Mouse (Mus musculus) MEL (cell line): Measurements from ENCODE around the gene Slc19a1. TPM values are rescaled to one million over a fixed set of nuclear protein-coding genes. Genes with fewer than 3 reads are reported as not detected.

ENCODE experiments used
- DNase-seq: peaks from one replicate; pipeline ENCODE4 v3.0.0; 2011; ENCODE audit warnings: low read depth, low spot score
- H3K27ac ChIP-seq: 2 replicates; pipeline ENCODE4 v1.5.1; 2012; ENCODE audit warnings: low read depth, mild to moderate bottlenecking, control low read depth, low read length, moderate library complexity; ENCODE audit not compliant: control insufficient read depth
- H3K27me3 ChIP-seq, 2 experiments: fragments of 150-350 bp in 1 of 2; sonication (generic) in 1 of 2; 2 replicates each; pipeline ENCODE4 v1.6.1; 2012; ENCODE audit warnings: low read length in 2 of 2, mild to moderate bottlenecking in 2 of 2, improper control_type of control experiment in 1 of 2, moderate library complexity in 1 of 2; ENCODE audit not compliant: insufficient read depth in 2 of 2, control insufficient read depth in 1 of 2
- H3K36me3 ChIP-seq, 2 experiments: 2 replicates each; pipeline ENCODE4 v1.6.1; 2012 to 2014; ENCODE audit warnings: low read length in 2 of 2, improper control_type of control experiment in 1 of 2, inconsistent platforms in 1 of 2, mild to moderate bottlenecking in 1 of 2; ENCODE audit not compliant: insufficient read depth in 2 of 2, control insufficient read depth in 1 of 2
- H3K4me1 ChIP-seq, 2 experiments: fragments of 150-350 bp in 1 of 2; sonication (generic) in 1 of 2; 2 replicates each; pipeline ENCODE4 v1.6.1; 2012; ENCODE audit warnings: low read length in 2 of 2, improper control_type of control experiment in 1 of 2, mild to moderate bottlenecking in 1 of 2; ENCODE audit not compliant: insufficient read depth in 2 of 2, control insufficient read depth in 1 of 2
- H3K4me3 ChIP-seq, 2 experiments: fragments of 150-350 bp in 1 of 2; sonication (generic) in 1 of 2; 2 replicates each; pipeline ENCODE4 v1.5.1; 2012; ENCODE audit warnings: low read depth in 2 of 2, low read length in 2 of 2, mild to moderate bottlenecking in 2 of 2, moderate library complexity in 2 of 2, control low read depth in 1 of 2, improper control_type of control experiment in 1 of 2; ENCODE audit not compliant: control insufficient read depth in 1 of 2, insufficient read depth in 1 of 2
- H3K79me2 ChIP-seq: 2 replicates; pipeline ENCODE4 v1.6.1; 2012; ENCODE audit warnings: mild to moderate bottlenecking, low read length, moderate library complexity; ENCODE audit not compliant: control insufficient read depth, poor library complexity, insufficient read depth
- H3K9ac ChIP-seq: 2 replicates; pipeline ENCODE4 v1.6.1; 2012; ENCODE audit warnings: low read depth, mild to moderate bottlenecking, control low read depth, low read length, moderate library complexity; ENCODE audit not compliant: control insufficient read depth, poor library complexity, severe bottlenecking
- H3K9me3 ChIP-seq: fragments of 150-350 bp; sonication (generic); replicated peaks from 2 replicates; pipeline ENCODE4 v1.6.1; 2012; ENCODE audit warnings: mild to moderate bottlenecking, low read length, improper control_type of control experiment, moderate library complexity; ENCODE audit not compliant: insufficient read depth
- BHLHE40 ChIP-seq: IDR thresholded peaks from 2 replicates; pipeline ENCODE4 v1.6.1; 2012; ENCODE audit warnings: low read depth, mild to moderate bottlenecking, inconsistent platforms, low read length, improper control_type of control experiment, borderline replicate concordance
- CHD2 ChIP-seq: IDR thresholded peaks from 2 replicates; pipeline ENCODE4 v1.6.1; 2011; ENCODE audit warnings: low read length, improper control_type of control experiment
- CTCF ChIP-seq, 3 experiments: IDR thresholded peaks in 2 of 3; conservative IDR thresholded peaks in 1 of 3; 2 replicates each; pipeline ENCODE4 v1.5.1; 2011 to 2012; ENCODE audit warnings: low read length in 3 of 3, low read depth in 2 of 3, mild to moderate bottlenecking in 2 of 3, improper control_type of control experiment in 1 of 3, inconsistent platforms in 1 of 3, mixed read lengths in 1 of 3, moderate library complexity in 1 of 3; ENCODE audit not compliant: control insufficient read depth in 1 of 3, insufficient read depth in 1 of 3, poor library complexity in 1 of 3, severe bottlenecking in 1 of 3
- E2F4 ChIP-seq: IDR thresholded peaks from 2 replicates; pipeline ENCODE4 v1.6.1; 2011; ENCODE audit warnings: low read depth, low read length, improper control_type of control experiment, borderline replicate concordance
- GABPA ChIP-seq: IDR thresholded peaks from 2 replicates; pipeline ENCODE4 v1.6.1; 2012; ENCODE audit warnings: low read depth, mild to moderate bottlenecking, inconsistent platforms, low read length, improper control_type of control experiment, moderate library complexity
- GATA1 ChIP-seq: IDR thresholded peaks from 2 replicates; pipeline ENCODE4 v1.6.1; 2011; ENCODE audit warnings: low read depth, low read length, improper control_type of control experiment
- JUND ChIP-seq: IDR thresholded peaks from 2 replicates; pipeline ENCODE4 v1.6.1; 2011; ENCODE audit warnings: low read depth, mild to moderate bottlenecking, improper control_type of control experiment, low read length
- MAFK ChIP-seq: IDR thresholded peaks from 2 replicates; pipeline ENCODE4 v1.6.1; 2011; ENCODE audit warnings: low read depth, mild to moderate bottlenecking, low read length, improper control_type of control experiment, borderline replicate concordance
- MYC ChIP-seq: IDR thresholded peaks from 2 replicates; pipeline ENCODE4 v1.6.1; 2011; ENCODE audit warnings: low read depth, mild to moderate bottlenecking, low read length, improper control_type of control experiment, moderate library complexity
- POLR2A ChIP-seq, 2 experiments: IDR thresholded peaks; 2 replicates each; pipeline ENCODE4 v1.6.1; 2011 to 2012; ENCODE audit warnings: low read length in 2 of 2, mild to moderate bottlenecking in 2 of 2, control low read depth in 1 of 2, improper control_type of control experiment in 1 of 2, low read depth in 1 of 2, moderate library complexity in 1 of 2; ENCODE audit not compliant: control insufficient read depth in 1 of 2, insufficient read depth in 1 of 2, poor library complexity in 1 of 2
- POLR2AphosphoS2 ChIP-seq: IDR thresholded peaks from 2 replicates; pipeline ENCODE4 v1.6.1; 2011; ENCODE audit warnings: low read length, improper control_type of control experiment
- POLR2AphosphoS5 ChIP-seq: IDR thresholded peaks from 2 replicates; pipeline ENCODE4 v1.6.1; 2012; ENCODE audit warnings: low read depth, borderline replicate concordance, mild to moderate bottlenecking, inconsistent platforms, low read length, moderate library complexity, mixed read lengths
- SMC3 ChIP-seq: IDR thresholded peaks from 2 replicates; pipeline ENCODE4 v1.6.1; 2011; ENCODE audit warnings: low read depth, low read length, improper control_type of control experiment
- TBP ChIP-seq: IDR thresholded peaks from 2 replicates; pipeline ENCODE4 v1.8.0; 2011; ENCODE audit warnings: low read depth, low read length, improper control_type of control experiment
- TCF12 ChIP-seq: IDR thresholded peaks from 2 replicates; pipeline ENCODE4 v1.6.1; 2014; ENCODE audit warnings: low read depth, mild to moderate bottlenecking, inconsistent platforms, low read length, improper control_type of control experiment, moderate library complexity
- USF1 ChIP-seq: IDR thresholded peaks from 2 replicates; pipeline ENCODE4 v1.6.1; 2014; ENCODE audit warnings: low read depth, mild to moderate bottlenecking, inconsistent platforms, low read length, improper control_type of control experiment, moderate library complexity
- USF2 ChIP-seq, 2 experiments: IDR thresholded peaks; 2 replicates each; pipeline ENCODE4 v1.6.1; 2011 to 2012; ENCODE audit warnings: improper control_type of control experiment in 2 of 2, low read length in 2 of 2, borderline replicate concordance in 1 of 2, inconsistent platforms in 1 of 2, low read depth in 1 of 2, mild to moderate bottlenecking in 1 of 2; ENCODE audit not compliant: insufficient read depth in 1 of 2
- ZKSCAN1 ChIP-seq: IDR thresholded peaks from 2 replicates; pipeline ENCODE4 v1.6.1; 2012; ENCODE audit warnings: low read depth, mild to moderate bottlenecking, inconsistent platforms, low read length, improper control_type of control experiment, moderate library complexity
- ZNF384 ChIP-seq: IDR thresholded peaks from 2 replicates; pipeline ENCODE4 v1.6.1; 2012; ENCODE audit warnings: low read depth, mild to moderate bottlenecking, inconsistent platforms, low read length, improper control_type of control experiment
- polyA plus RNA-seq, 2 experiments: library from polyadenylated mRNA; stranded (reverse) in 1 of 2; unstranded in 1 of 2; fragments of >175 nt in 1 of 2; fragments of >200 nt in 1 of 2; gene quantifications; 2 replicates each; pipeline versions ENCODE4 v1.2.1 to v1.2.4; 2012; ENCODE audit warnings: low replicate concordance in 2 of 2, low read depth in 1 of 2; ENCODE audit not compliant: insufficient read length in 2 of 2, insufficient read depth in 1 of 2, missing spikeins in 1 of 2
- total RNA-seq: library from RNA; depleted of rRNA; stranded (reverse); fragments of 300-350 nt; gene quantifications from 2 replicates; pipeline ENCODE4 v1.2.3, GENCODE M21; 2012

The Slc19a1 gene
- total and polyA plus RNA-seq, 3 experiments = 65.3 to 86.4 TPM; not detected in 1

GRCm38 (mm10) chr10:77016080-77016479, 16.0 kb upstream of the Slc19a1 start:
- no peak overlapping the region for H3K4me3 ChIP-seq
- H3K9ac ChIP-seq = no peak overlapping the region
- no peak for DNase-seq
- no peaks in the 10 kb centered on the region for H3K9me3 ChIP-seq
- no peak overlapping the region for H3K27ac ChIP-seq
- TF ChIP-seq SMC3 (no peak), GATA1 (no peak), CTCF (IDR thresholded peaks at IDR 0.05 in 2 of 3, conservative IDR thresholded peaks at IDR 0.05 in 1 of 3; ENCODE audit: control insufficient read depth in 1 of 3, insufficient read depth in 1 of 3, low read depth in 2 of 3, low read length in 3 of 3, poor library complexity in 1 of 3, severe bottlenecking in 1 of 3) (no peak), BHLHE40 (no peak), TBP (no peak), TCF12 (no peak), ZKSCAN1 (no peak), POLR2AphosphoS5 (no peak), MAFK (no peak), MYC (no peak), POLR2A (IDR thresholded peaks at IDR 0.05; ENCODE audit: control insufficient read depth in 1 of 2, insufficient read depth in 1 of 2, low read depth in 1 of 2, low read length in 2 of 2, poor library complexity in 1 of 2) (no peak), GABPA (no peak), JUND (no peak), USF2 (IDR thresholded peaks at IDR 0.05; ENCODE audit: borderline replicate concordance in 1 of 2, insufficient read depth in 1 of 2, low read depth in 1 of 2, low read length in 2 of 2) (no peak), USF1 (no peak), ZNF384 (no peak), POLR2AphosphoS2 (no peak), E2F4 (no peak)
- H3K79me2 ChIP-seq = no peaks in the 10 kb centered on the region
- H3K36me3 ChIP-seq = no peaks in the 10 kb centered on the region
- H3K4me1 ChIP-seq = no peaks in the 10 kb centered on the region
- H3K27me3 ChIP-seq = peaks cover 3 to 8% of the 10 kb centered on the region in 2 experiments; a peak in 3 of 4 replicates

GRCm38 (mm10) chr10:77016499-77016898, 15.5 kb upstream of the Slc19a1 start:
- H3K9me3 ChIP-seq = no peaks in the 10 kb centered on the region
- H3K4me3 ChIP-seq = no peak overlapping the region
- H3K4me1 ChIP-seq = peaks cover 0 to under 1% of the 10 kb centered on the region in 2 experiments; a peak in 1 of 4 replicates
- no peak for DNase-seq
- no peaks in the 10 kb centered on the region for H3K36me3 ChIP-seq
- H3K27me3 ChIP-seq = peaks cover 3 to 8% of the 10 kb centered on the region in 2 experiments; a peak in 3 of 4 replicates
- H3K27ac ChIP-seq = no peak overlapping the region
- H3K9ac ChIP-seq = no peak overlapping the region
- no peak for TF ChIP-seq CHD2
- TF ChIP-seq E2F4 = no peak
- H3K79me2 ChIP-seq = no peaks in the 10 kb centered on the region
